Mouse (Mus musculus) neural tube, embryonic 13.5 days (tissue): ENCODE results near the gene Maats1. TPM values are rescaled to one million over a fixed set of nuclear protein-coding genes. Genes with fewer than 3 reads are reported as not detected.

Source experiments
- ATAC-seq: fragments of 200-750 bp; cut with Nextera tagmentation; 2 replicates; pipeline ENCODE4 v1.8.0; 2017; ENCODE audit warnings: low read depth, mild to moderate bottlenecking, moderate TSS enrichment, moderate library complexity
- H3K27ac ChIP-seq: fragments of 300-500 bp; sonication (generic); replicated peaks from 2 replicates; pipeline ENCODE4 v1.5.1; 2015; ENCODE audit warnings: moderate library complexity, mild to moderate bottlenecking, inconsistent platforms
- H3K27me3 ChIP-seq: fragments of 300-500 bp; sonication (generic); 2 replicates; pipeline ENCODE4 v1.6.1; 2015; ENCODE audit warnings: mild to moderate bottlenecking, inconsistent platforms
- H3K36me3 ChIP-seq: fragments of 300-500 bp; sonication (generic); 2 replicates; pipeline ENCODE4 v1.6.1; 2015; ENCODE audit warnings: mild to moderate bottlenecking, inconsistent platforms
- H3K4me1 ChIP-seq: fragments of 300-500 bp; sonication (generic); replicated peaks from 2 replicates; pipeline ENCODE4 v1.6.1; 2015; ENCODE audit warnings: inconsistent platforms
- H3K4me2 ChIP-seq: fragments of 300-500 bp; sonication (generic); 2 replicates; pipeline ENCODE4 v1.6.1; 2015; ENCODE audit warnings: inconsistent platforms, mild to moderate bottlenecking, moderate library complexity
- H3K4me3 ChIP-seq: fragments of 300-500 bp; sonication (generic); 2 replicates; pipeline ENCODE4 v1.5.1; 2015; ENCODE audit warnings: mild to moderate bottlenecking, inconsistent platforms
- H3K9ac ChIP-seq: fragments of 300-500 bp; sonication (generic); 2 replicates; pipeline ENCODE4 v1.6.1; 2015; ENCODE audit warnings: moderate library complexity, mild to moderate bottlenecking, inconsistent platforms
- H3K9me3 ChIP-seq: fragments of 300-500 bp; sonication (generic); 2 replicates; pipeline ENCODE4 v1.6.1; 2016; ENCODE audit warnings: inconsistent platforms
- WGBS: fragments of 180-500 bp; shearing (Covaris S2); methylation state at CpG from one replicate; pipeline ENCODE4 v1.1.7; 2015; 5-methylcytosine and 5-hydroxymethylcytosine counted together
- polyA plus RNA-seq: library from polyadenylated mRNA; unstranded; fragments of >200 nt; fragmentation: Nextera tagmentation; extraction: Ambion mirVana; gene quantifications from 2 replicates; pipeline ENCODE4 v1.2.1, GENCODE M21; 2015

The Maats1 gene
- polyA plus RNA-seq, 1 experiment from 2014 or later, result 0.36 TPM

DNA sequence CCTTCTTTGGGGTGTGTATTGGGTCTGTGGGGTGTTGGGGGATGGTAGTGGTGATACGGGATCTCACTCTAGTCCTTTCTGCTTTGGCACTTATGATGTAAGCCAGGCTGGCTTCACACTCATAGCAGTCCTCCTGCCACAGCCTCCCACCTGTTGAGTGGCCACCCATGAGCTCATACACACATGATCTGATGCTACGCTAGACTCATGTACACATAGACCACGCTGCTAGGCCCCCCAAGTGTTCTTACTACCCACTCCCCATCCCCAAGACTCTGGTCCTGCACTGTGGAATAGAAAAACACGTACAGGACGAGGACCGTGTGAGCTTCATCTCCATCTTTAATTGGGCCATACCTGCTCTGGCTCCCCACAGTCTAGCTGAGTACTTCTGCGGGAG, 27.1 kb upstream of the Maats1 start:
- no peaks in the 10 kb centered on the region for H3K9me3 ChIP-seq
- ATAC-seq, result no peak
- H3K4me1 ChIP-seq, result no peaks in the 10 kb centered on the region
- no peaks in the 10 kb centered on the region for H3K36me3 ChIP-seq
- no peak overlapping the region for H3K4me3 ChIP-seq
- H3K4me2 ChIP-seq, result no peak overlapping the region
- no peak overlapping the region for H3K27ac ChIP-seq
- no peak overlapping the region for H3K9ac ChIP-seq
- no peaks in the 10 kb centered on the region for H3K27me3 ChIP-seq
- 85% methylated on average over 7 of the region's 7 CpGs for WGBS

DNA sequence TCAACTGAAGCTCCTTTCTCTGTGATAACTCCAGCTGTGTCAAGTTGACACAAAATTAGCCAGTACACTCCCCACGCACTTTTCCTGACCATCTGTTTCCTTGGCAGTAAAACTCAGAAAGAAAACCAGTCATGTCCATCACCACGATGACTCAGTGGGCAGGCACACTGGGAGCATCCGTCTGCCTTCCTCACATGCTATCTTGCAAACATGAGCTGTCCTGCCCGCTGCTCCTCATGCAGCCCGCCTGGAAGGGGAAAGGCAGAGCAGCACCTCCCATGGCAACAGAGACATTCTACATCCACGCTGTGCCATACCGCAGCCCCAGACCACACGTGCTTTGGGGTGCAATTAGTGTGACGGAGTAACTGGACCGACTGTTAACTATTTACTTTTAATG, 26.4 kb upstream of the Maats1 start:
- H3K4me3 ChIP-seq, result no peak overlapping the region
- H3K4me2 ChIP-seq, result no peak overlapping the region
- ATAC-seq, result no peak
- no peaks in the 10 kb centered on the region for H3K9me3 ChIP-seq
- no peaks in the 10 kb centered on the region for H3K36me3 ChIP-seq
- H3K27me3 ChIP-seq, result no peaks in the 10 kb centered on the region
- no peak overlapping the region for H3K9ac ChIP-seq
- no peak overlapping the region for H3K27ac ChIP-seq
- WGBS, result 64% methylated on average over 10 of the region's 10 CpGs
- no peaks in the 10 kb centered on the region for H3K4me1 ChIP-seq

DNA sequence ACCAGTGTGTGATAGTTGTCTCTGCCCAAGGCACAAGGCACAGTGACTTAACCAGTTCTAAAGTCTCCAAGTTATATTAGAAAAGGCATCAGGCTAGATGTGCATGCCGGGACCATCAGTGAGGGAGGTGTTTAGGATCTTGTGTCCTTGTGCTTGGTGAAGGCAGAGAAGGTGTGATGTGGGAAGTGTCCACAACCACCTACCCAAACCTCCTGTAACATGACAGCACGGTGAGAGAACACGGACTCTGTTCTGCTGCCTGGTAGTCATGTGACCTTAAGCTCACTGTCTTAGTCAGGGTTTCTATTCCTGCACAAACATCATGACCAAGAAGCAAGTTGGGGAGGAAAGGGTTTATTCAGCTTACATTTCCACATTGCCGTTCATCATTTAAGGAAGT, 24.3 kb upstream of the Maats1 start:
- Histone ChIP-seq H3K27ac (no peak overlapping the region), H3K4me3 (no peak overlapping the region), H3K4me2 (no peak overlapping the region), H3K9me3 (no peaks in the 10 kb centered on the region), H3K27me3 (no peaks in the 10 kb centered on the region), H3K9ac (no peak overlapping the region), H3K36me3 (no peaks in the 10 kb centered on the region), H3K4me1 (no peaks in the 10 kb centered on the region)
- WGBS, result 90% methylated on average over 4 of the region's 4 CpGs
- ATAC-seq, result no peak

DNA sequence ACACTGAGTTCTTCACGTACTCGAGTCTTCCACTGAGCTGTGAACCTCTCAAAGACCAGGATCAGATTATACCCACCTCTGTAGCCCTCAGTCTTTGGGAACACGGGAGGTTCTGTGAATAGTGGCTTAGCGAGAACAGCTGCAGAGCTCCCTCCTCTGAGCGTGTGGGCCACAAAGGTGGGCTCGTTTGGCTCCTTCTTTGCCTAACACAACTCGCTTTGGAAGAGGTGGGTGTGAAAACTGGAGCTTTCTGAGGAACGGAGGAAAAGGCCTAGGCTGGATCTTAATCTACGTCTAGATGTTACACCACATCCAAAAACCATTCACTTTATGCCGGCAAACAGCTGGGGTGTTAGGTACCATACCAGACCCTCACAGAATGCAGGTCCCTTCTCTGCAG, 23.4 kb upstream of the Maats1 start:
- H3K9me3 ChIP-seq, result no peaks in the 10 kb centered on the region

GRCm38 (mm10) chr16:38363657-38364056, 21.7 kb upstream of the Maats1 start:
- H3K9ac ChIP-seq, result no peak overlapping the region
- no peak for ATAC-seq
- H3K27me3 ChIP-seq, result no peaks in the 10 kb centered on the region
- H3K27ac ChIP-seq, result no peak overlapping the region
- no peak overlapping the region for H3K4me2 ChIP-seq
- no peaks in the 10 kb centered on the region for H3K9me3 ChIP-seq
- 88% methylated on average over 7 of the region's 7 CpGs for WGBS
- peaks cover 7% of the 10 kb centered on the region; the same call in 1 of the 2 replicates for H3K4me1 ChIP-seq
- no peaks in the 10 kb centered on the region for H3K36me3 ChIP-seq
- H3K4me3 ChIP-seq, result no peak overlapping the region

More for the DNA sequence above, 23.4 kb upstream of the Maats1 start:
- Histone ChIP-seq H3K4me1 (peaks cover 2% of the 10 kb centered on the region; the same call in 1 of the 2 replicates), H3K4me3 (no peak overlapping the region), H3K27me3 (no peaks in the 10 kb centered on the region), H3K4me2 (no peak overlapping the region), H3K9ac (no peak overlapping the region), H3K36me3 (no peaks in the 10 kb centered on the region), H3K27ac (no peak overlapping the region)
- no peak for ATAC-seq
- WGBS, result 87% methylated on average over 10 of the region's 10 CpGs

DNA sequence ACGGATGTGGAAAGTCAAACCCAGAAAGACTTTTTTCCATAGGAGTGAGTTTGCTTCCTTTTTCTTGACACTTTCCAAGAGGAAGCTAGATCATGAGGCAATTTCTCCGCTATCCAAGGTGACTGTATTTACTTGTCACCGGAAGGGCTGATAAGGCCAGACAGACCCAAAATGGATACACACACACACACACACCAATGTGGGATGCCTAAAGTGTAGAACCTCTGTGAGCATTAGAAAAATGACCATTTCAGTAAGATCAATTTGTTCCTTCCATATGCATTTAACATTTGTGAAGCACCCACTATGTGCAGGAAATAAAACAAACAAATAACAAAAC, 21.3 kb upstream of the Maats1 start:
- H3K36me3 ChIP-seq, result peaks cover 4% of the 10 kb centered on the region; the same call in 1 of the 2 replicates
- H3K27ac ChIP-seq, result no peak overlapping the region
- WGBS, result 83% methylated on average over 3 of the region's 3 CpGs
- no peak overlapping the region for H3K9ac ChIP-seq
- H3K4me1 ChIP-seq, result peaks cover 7% of the 10 kb centered on the region; the same call in 1 of the 2 replicates
- H3K4me2 ChIP-seq, result no peak overlapping the region
- ATAC-seq, result no peak
- no peaks in the 10 kb centered on the region for H3K27me3 ChIP-seq
- H3K9me3 ChIP-seq, result no peaks in the 10 kb centered on the region
- H3K4me3 ChIP-seq, result no peak overlapping the region

- Histone ChIP-seq H3K4me2 (no peak overlapping the region), H3K9me3 (no peaks in the 10 kb centered on the region), H3K27me3 (no peaks in the 10 kb centered on the region), H3K36me3 (peaks cover 8% of the 10 kb centered on the region; the same call in 1 of the 2 replicates), H3K9ac (no peak overlapping the region), H3K27ac (no peak overlapping the region), H3K4me1 (peaks cover 7% of the 10 kb centered on the region; the same call in 1 of the 2 replicates), H3K4me3 (no peak overlapping the region)
- ATAC-seq, result no peak
- 89% methylated on average over 20 of the region's 20 CpGs for WGBS
These were observed 20.7 kb upstream of the Maats1 start for GRCm38 (mm10) chr16:38362493-38363255.

DNA sequence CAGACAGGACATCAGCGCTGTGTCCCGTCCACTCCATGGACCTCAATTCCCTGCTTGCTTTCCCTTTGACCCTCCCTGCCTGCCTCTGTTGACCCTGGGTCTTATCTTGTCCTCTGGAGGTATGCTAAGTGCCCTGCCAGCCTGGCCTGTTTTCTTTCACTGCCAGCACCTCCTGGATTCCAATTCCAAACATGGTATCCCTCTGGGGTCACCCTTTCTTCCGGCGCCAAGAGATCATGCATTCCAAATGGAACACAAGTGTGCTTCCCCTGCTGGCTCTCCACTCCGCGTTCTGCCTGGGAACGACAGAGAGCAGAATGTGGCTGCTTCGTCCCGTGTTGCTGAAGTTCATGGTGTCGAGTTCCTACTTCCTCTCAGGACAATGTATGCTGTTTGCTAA, 20.0 kb upstream of the Maats1 start, which contains the start of gene Popdc2:
TSS of gene Popdc2 (plus strand) at position 277 of the 400 bp plus-strand sequence.
- Histone ChIP-seq H3K36me3 (peaks cover 9% of the 10 kb centered on the region; the same call in 1 of the 2 replicates), H3K4me1 (peaks cover 7% of the 10 kb centered on the region; the same call in 1 of the 2 replicates), H3K9ac (no peak within 1 kb of the TSS), H3K4me3 (no peak within 1 kb of the TSS), H3K9me3 (no peaks in the 10 kb centered on the region), H3K27me3 (no peaks in the 10 kb centered on the region), H3K27ac (no peak within 1 kb of the TSS), H3K4me2 (no peak within 1 kb of the TSS)
- WGBS, result 67% methylated on average over 10 of the region's 10 CpGs
- no peak for ATAC-seq

DNA sequence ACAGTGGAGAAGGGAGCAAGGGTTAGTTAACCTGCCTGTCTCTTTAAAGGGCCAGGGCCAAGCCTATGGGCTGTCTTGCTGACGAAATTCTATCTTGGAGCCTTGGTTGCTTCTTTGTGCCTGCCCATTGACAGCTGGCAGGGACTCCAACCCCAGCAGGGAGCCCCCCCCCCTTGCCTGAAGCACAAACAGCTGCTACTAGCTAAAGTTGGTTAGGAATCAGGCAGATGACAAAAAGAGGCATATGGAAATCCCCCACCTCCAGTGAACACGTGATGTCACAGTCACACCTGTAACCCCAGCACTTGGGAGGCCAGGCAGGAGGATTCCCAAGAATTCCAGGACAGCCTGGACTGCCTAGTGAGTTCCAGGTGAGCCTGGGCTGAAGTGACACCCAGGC, 18.4 kb upstream of the Maats1 start:
- Histone ChIP-seq H3K36me3 (peaks cover 17% of the 10 kb centered on the region; the same call in 1 of the 2 replicates), H3K27me3 (no peaks in the 10 kb centered on the region), H3K4me1 (peaks cover 7% of the 10 kb centered on the region; the same call in 1 of the 2 replicates), H3K9ac (no peak overlapping the region), H3K27ac (no peak overlapping the region), H3K4me2 (no peak overlapping the region), H3K4me3 (no peak overlapping the region), H3K9me3 (no peaks in the 10 kb centered on the region)
- WGBS, result 24% methylated on average over 2 of the region's 2 CpGs
- ATAC-seq, result no peak

GRCm38 (mm10) chr16:38359857-38360256, 17.9 kb upstream of the Maats1 start:
- Histone ChIP-seq H3K9ac (no peak overlapping the region), H3K36me3 (peaks cover 17% of the 10 kb centered on the region; the same call in 1 of the 2 replicates), H3K27me3 (no peaks in the 10 kb centered on the region), H3K27ac (no peak overlapping the region), H3K4me3 (no peak overlapping the region), H3K4me2 (no peak overlapping the region), H3K4me1 (peaks cover 7% of the 10 kb centered on the region; the same call in 1 of the 2 replicates), H3K9me3 (no peaks in the 10 kb centered on the region)
- no peak for ATAC-seq
- 82% methylated on average over 3 of the region's 3 CpGs for WGBS

DNA sequence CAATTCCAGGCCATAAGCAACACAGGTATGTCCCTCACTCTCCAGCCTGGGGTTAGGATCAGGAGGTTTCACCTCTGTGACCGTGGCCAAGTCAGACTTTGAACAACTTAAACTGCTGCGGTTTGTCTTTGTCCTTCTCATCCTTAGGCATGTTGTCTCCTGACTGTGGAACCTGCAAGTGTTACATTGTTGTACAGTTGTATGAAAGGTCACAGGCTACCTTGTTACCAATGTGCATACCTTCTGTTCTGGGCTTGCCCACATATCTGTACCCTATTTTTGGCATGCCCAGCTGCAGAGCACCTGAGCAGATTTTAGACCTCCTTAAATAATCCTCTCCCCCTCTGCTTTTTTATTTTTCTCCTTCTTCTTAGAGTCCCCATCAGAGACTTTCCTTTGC, 17.3 kb upstream of the Maats1 start:
- no peak overlapping the region for H3K27ac ChIP-seq
- no peak overlapping the region for H3K4me2 ChIP-seq
- H3K27me3 ChIP-seq, result no peaks in the 10 kb centered on the region
- WGBS, result 95% methylated on average over 2 of the region's 2 CpGs
- H3K36me3 ChIP-seq, result peaks cover 17% of the 10 kb centered on the region; the same call in 1 of the 2 replicates
- no peaks in the 10 kb centered on the region for H3K9me3 ChIP-seq
- peaks cover 7% of the 10 kb centered on the region; the same call in 1 of the 2 replicates for H3K4me1 ChIP-seq
- no peak overlapping the region for H3K9ac ChIP-seq
- no peak for ATAC-seq
- H3K4me3 ChIP-seq, result no peak overlapping the region

DNA sequence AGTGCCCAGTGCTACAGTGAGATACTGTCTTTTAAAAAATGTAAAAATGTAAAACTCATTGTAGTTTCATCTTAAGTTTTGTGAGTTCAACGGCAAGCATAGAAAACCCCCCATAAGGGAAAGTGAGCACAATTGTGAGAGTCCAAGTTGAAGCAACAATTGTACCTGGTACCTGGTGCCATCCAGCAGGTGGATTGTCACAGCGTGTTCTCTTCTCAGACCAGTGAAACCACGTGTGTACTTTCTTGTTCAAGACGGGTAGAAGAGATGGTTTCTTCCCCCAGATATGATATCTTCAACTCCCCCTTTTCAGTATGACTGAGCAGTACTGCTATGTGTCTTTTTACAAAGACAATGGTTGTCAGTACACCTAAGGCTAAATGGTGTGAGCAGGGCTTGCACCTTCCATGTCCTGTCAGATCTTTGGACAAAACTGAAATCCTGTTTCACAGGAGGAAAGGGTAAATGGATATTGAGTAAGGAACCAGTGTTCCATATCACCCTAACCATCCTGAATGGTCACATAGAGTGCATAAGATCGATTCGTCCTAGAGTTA, 16.4 kb upstream of the Maats1 start:
- Histone ChIP-seq H3K27ac (no peak overlapping the region), H3K9me3 (no peaks in the 10 kb centered on the region), H3K4me1 (peaks cover 7% of the 10 kb centered on the region; the same call in 1 of the 2 replicates), H3K36me3 (peaks cover 21% of the 10 kb centered on the region), H3K4me3 (no peak overlapping the region), H3K27me3 (no peaks in the 10 kb centered on the region), H3K4me2 (no peak overlapping the region), H3K9ac (no peak overlapping the region)
- 89% methylated on average over 6 of the region's 6 CpGs for WGBS
- ATAC-seq, result no peak
